Mouse (Mus musculus): Measurements from ENCODE around the gene Pik3ip1.

Gene Pik3ip1

GRCm38 (mm10) chr11:3329891-3330451, at the start of gene Pik3ip1:
Gene Pik3ip1, plus strand, starts transcription at chr11:3330401.
- no peak for DNase-seq (ENCODE audit: low spot score)

- DNase-seq (ENCODE audit: low spot score): no peak
These were observed 47.3 kb upstream of the Pik3ip1 start for GRCm38 (mm10) chr11:3282887-3283286.

DNA sequence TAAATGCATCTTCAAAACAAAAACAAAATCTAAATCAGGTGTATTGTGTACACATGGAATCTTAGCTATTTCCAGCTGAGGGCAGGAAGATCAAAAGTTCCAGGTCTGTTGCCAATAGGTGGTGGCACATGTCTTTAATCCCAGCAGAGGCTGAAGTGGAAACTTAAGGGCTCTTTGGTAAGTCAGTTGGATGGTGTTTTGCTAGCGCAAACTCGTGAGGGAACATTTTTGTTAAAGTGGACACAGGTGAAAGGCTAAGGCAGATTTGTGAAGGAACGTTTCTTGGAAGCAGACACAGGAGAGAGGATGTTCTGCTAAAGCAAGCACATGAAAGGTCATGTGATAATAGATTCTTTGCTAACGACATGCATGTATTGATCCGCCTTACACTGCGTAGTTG, 46.6 kb upstream of the Pik3ip1 start:
- DNase-seq (ENCODE audit: low spot score): peak; percentile 79

DNA sequence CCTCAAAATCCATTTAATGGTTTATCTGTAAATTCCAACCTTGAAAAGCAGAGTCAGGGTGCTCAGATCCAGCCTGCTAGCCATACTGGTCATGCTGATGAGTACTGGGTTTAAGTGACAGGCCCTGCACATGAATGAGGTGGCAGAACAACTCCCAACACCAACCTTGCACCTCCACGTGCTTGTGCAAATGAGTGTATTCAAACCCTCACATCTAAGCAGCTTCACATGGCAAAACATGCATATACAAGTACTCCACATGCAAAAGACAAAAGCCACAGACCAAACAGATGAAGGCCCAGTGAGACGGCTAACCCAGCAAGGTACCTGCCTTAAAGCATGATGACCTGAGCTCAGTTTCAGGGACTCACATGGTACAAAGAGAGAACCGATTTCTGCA, 44.3 kb upstream of the Pik3ip1 start:
- no peak for DNase-seq (ENCODE audit: low spot score)

DNA sequence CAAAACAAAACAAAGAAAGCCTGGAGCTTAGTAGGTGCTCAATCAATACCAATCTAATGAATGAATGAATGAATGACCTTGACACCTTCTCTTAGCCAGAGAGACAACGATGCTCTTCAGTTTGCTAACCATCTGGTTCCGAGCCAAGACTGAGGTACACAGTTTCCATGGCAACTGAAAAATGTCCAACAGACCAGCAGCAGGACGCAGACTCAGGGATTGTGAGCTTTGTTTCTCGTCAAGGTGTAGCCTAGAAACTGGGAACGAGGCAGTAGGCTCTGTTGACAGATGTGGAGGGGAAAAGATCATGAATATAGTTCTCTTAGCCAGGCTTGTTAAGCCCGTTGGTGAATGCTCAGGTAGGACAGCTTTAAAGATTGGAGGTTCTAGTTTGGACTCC, 43.1 kb upstream of the Pik3ip1 start:
- no peak for DNase-seq (ENCODE audit: low spot score)

DNA sequence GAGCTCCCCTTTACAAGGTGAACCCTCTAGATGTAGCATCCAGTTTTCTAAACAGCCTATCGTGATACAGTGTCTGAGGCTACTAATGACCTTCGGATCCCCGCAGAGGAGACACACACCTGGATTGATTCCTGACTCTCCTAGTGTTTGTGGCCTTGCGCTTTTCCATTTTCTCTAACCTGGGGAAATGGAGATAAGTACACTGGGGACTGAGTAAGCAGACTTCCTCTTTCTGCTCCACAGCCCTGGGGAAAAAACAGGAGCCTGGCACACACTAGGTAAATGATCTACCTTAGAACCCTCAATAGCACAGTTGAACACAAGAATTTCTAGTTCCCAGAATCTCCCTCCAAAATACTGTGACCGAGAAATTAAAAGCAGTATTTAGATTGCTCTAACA, 42.3 kb upstream of the Pik3ip1 start:
- no peak for DNase-seq (ENCODE audit: low spot score)

- peak; percentile 34 for DNase-seq (ENCODE audit: low spot score)
These were observed 41.5 kb upstream of the Pik3ip1 start, which contains the start of gene Patz1 for GRCm38 (mm10) chr11:3288521-3289301. Gene Patz1, plus strand, starts transcription at chr11:3288874.

- DNase-seq (ENCODE audit: low spot score): peak; percentile 78
These were observed 40.8 kb upstream of the Pik3ip1 start for GRCm38 (mm10) chr11:3289302-3289802.

- DNase-seq (ENCODE audit: low spot score): peak; percentile 80
These were observed 40.2 kb upstream of the Pik3ip1 start for GRCm38 (mm10) chr11:3289803-3290639.

GRCm38 (mm10) chr11:3290640-3291310, 39.4 kb upstream of the Pik3ip1 start:
- DNase-seq (ENCODE audit: low spot score): no peak

DNA sequence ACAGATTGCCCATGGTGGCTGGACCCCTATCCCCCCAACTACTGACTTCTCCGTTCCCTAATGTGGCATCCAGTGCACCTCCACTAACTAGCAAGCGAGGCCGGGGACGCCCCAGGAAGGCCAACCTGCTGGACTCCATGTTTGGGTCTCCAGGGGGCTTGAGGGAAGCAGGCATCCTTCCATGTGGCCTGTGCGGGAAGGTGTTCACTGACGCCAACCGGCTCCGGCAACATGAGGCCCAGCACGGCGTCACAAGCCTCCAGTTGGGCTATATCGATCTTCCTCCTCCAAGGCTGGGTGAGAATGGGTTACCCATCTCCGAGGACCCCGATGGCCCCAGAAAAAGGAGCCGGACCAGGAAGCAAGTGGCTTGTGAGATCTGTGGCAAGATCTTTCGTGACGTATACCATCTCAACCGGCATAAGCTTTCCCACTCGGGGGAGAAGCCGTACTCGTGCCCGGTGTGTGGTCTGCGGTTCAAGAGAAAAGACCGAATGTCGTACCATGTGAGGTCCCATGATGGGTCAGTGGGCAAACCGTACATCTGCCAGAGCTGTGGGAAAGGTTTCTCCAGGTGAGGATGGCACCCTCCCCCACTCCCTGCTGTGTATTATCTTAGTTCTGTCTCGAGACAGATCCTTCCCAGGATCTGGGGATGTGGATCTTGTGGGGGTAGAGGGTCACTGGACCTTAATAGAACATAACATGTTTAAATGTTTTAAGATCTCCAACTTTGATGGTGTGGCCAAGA, 38.7 kb upstream of the Pik3ip1 start:
- no peak for DNase-seq (ENCODE audit: low spot score)

GRCm38 (mm10) chr11:3292062-3292421, 38.2 kb upstream of the Pik3ip1 start:
- peak; percentile 48 for DNase-seq (ENCODE audit: low spot score)

- peak; percentile 58 for DNase-seq (ENCODE audit: low spot score)
These were observed 37.4 kb upstream of the Pik3ip1 start for GRCm38 (mm10) chr11:3292711-3293249.

DNA sequence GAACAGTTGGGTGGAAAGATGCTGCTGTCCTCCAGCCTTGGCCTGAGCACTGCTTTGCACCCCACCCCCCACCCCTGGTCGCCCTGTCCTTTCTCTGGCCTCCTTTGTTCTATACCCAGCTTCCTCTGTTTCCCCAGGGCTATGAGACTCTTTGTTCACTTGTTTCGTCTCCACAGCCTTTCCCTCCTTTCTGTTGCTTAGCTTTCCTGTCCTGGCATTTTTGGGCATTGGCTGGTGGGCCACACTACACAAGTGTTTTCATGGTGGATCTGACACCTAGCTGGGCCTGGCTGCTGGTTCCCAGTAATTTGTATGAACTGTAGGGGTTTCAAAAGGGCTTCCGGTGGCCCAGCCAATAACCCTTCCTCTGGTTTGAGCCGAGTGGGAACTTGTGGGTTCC, 36.8 kb upstream of the Pik3ip1 start:
- no peak for DNase-seq (ENCODE audit: low spot score)

DNA sequence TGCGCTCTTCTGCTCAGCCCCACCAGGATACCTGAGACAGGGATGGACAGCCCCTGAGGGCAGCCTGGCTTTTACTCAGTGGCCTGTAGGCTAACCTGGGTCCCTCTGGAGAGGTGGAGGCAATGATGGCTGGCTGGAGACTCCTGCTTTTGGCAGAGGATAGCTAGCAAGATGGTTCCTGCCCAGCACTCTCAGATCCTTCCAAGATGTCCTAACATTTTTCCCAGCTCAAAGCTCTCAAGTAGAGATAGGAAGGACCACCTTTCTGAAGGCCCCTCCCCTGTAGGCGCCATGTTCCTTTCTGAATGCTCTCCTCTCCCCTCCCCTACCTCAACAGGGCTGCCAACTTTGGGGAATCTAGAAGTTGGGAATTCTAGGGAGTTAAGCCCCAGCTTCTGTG, 35.6 kb upstream of the Pik3ip1 start:
- DNase-seq (ENCODE audit: low spot score): no peak

DNA sequence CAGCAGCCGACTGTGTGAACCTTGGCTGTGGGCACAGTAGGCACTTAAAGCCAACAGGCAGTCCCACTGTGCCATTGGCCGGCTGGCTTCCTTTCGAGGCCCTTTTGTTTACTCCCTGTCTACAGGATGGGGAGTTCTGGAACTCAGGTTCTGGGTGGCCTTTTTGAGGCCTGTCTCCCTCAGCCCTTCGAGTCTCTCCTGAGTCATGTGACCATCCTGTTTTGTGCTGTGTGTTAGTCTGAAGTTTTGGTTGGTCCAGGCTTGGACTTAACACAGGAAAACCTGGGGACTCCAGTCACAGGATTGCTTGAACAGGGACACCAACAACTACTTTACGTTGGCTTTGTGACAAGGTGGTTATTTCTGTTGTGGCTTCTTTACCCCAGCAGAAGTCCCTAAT, 34.1 kb upstream of the Pik3ip1 start:
- no peak for DNase-seq (ENCODE audit: low spot score)

- no peak for DNase-seq (ENCODE audit: low spot score)
These were observed 32.1 kb upstream of the Pik3ip1 start for GRCm38 (mm10) chr11:3297871-3298812.

GRCm38 (mm10) chr11:3298813-3299185, 31.4 kb upstream of the Pik3ip1 start:
- DNase-seq (ENCODE audit: low spot score): no peak

DNA sequence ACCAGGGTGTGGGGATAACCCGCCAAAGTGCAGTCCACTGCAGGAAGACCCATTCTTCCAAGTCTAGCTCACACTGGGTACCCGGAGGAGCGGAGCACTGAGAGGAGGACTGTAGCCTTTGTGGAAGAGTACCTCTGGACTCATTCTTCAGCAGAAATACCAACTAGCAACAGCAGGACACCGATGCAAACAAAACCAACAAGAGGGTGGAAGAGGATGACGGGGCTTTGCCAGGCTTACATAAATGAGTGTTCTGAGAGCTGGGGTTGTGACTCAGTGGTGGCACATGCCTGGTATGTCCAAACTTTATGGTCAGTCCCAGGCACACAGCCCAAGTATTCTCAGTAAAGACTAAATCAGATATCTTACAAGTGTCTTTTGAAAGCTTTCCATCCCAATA, 29.1 kb upstream of the Pik3ip1 start:
- no peak for DNase-seq (ENCODE audit: low spot score)

DNA sequence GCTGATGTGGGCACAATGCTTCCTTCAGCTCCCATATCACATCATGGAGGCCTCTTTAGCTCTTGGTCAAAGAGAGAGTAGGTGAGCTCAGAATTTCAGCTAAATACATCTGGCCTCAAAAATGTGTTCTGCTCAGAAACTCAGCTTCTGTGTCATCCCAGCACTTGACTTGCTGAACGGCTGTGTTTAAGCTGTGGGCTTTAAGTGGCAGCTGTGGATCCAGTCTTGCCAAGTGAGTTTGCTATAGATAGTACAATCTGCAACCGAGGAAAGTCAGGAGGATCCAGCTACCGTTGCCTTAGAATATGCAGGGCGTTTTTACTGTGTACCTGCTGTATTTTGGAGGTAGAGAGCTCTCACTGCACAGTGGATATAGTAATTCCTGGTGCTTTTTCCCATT, 27.8 kb upstream of the Pik3ip1 start:
- no peak for DNase-seq (ENCODE audit: low spot score)
